Mouse (Mus musculus) layer of hippocampus, adult 2 months (tissue): ENCODE measurements around the gene Nudt3. TPM values are rescaled to one million over a fixed set of nuclear protein-coding genes. Genes with fewer than 3 reads are reported as not detected.

Source experiments
- DNase-seq, 2 experiments: peaks; one replicate each; pipeline ENCODE4 v3.0.0; 2022; ENCODE audit warnings: low spot score in 2 of 2
- H3K27ac ChIP-seq: fragments of 200-600 bp; 2 replicates; pipeline ENCODE4 v1.8.1; 2022
- H3K4me3 ChIP-seq: fragments of 200-600 bp; 2 replicates; pipeline ENCODE4 v1.8.1; 2022; ENCODE audit warnings: mild to moderate bottlenecking
- CTCF ChIP-seq: fragments of 200-600 bp; conservative IDR thresholded peaks from 2 replicates; pipeline ENCODE4 v1.8.1; 2022; ENCODE audit warnings: antibody characterized with exemption, mild to moderate bottlenecking, moderate library complexity
- total RNA-seq, 2 experiments: library from RNA; stranded (reverse); gene quantifications; 2 replicates each; pipeline ENCODE4 v1.2.3; 2021

The Nudt3 gene
- total RNA-seq, 2 experiments from 2014 or later = 462 to 510 TPM

DNA sequence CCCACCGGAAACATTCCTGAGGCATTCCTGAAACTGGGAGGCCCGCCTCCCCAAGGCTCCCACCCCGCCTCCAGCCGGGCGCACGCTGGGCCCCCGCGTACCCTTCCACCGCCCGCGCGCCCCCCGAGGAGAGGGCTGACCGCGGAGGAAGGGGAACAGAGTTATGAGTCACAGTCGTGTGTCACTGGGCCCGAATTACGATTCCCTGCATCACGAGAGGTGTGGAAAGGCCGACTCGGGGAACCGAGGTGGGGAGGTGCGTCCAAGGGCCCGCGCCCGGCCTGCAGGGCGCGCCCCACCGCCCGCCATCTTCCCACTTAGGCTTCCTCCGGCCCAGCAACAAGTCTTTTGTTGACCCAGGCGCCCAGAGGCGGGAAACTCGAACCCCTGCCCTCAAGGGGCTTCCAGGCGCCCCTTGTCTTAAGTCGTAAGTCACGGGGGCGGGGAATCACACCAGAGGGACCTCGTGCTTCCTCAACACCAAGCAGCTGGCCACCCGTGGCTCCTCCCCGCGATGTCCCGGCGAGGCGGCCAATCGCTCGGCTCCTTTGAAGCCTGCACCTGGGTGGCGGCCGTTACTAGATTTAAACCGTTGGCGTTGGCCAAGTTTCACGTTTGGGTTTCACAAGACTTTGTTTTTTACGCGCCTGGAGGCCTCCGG, 67.7 kb downstream of the Nudt3 start:
- peak overlapping the region; percentile 93 for H3K27ac ChIP-seq
- DNase-seq = no peak
- H3K4me3 ChIP-seq = peak overlapping the region; percentile 93
- TF ChIP-seq CTCF = no peak

DNA sequence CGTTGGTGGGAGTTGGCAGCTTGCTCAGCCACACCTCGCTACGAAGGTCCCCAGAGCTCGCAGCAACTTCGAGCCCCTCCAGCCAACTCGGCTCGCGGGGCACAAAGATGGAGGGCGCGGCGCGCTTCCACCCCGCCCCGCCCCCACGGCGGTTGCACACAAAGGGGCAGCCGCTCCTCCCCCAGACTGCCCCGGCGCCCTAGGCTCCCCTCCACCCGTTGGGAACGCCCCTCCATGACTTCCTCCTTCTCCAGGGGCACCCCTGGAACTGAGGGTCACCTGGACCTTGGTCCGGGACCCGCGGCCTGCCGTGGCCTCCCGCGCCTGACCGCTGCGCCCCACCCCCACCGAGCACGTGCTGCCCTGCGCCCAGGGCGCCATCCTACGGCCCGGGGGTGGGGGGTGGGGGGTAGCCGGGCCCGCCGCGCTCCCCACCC, 68.2 kb downstream of the Nudt3 start:
- H3K27ac ChIP-seq = no peak overlapping the region
- H3K4me3 ChIP-seq = peak overlapping the region; percentile 93; the same call in 1 of the 2 replicates
- no peak for TF ChIP-seq CTCF
- no peak for DNase-seq

DNA sequence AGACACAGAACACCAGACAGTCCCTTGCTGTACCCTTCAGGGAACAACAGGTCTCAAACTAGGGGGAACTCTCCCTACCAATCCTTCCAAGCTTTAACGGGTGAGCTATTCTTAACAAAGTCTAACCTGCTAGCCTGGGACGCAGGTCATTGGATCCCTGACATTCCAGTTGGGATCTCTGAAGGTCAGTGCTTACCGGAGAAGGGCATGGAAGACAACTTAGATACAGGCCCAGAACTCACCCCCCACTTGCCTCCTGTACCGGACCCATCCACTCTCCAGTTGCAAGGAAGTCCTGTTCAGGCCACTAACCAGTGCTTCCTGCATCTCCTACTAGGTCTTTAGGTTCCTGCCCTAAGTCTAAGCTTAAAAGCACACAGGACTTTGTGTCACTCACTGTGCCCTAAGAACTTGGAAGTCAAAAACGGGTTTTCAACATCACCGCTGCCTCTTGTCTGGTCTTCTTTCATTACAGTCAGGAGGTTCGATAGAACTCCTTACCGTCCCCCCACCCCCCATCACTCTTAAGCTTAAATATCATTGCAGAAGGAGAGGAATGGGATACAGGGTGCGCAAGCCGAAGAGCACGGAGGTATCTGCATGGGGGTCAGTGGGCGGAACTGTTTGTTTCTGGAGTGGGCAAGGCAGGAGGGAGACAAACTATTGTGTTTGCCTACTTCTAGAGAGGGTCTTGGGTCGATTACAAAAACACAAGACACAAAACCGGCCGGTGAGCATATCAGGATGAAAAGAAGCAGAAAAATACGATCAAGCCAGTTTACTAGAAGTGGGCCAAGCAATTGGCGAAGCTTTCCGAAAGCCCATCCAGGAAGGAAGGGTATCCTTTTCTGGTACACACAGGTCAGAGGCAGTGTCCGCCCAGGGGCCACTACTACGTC, 69.0 kb downstream of the Nudt3 start:
- Histone ChIP-seq H3K4me3 (no peak overlapping the region), H3K27ac (no peak overlapping the region)
- DNase-seq = no peak
- no peak for TF ChIP-seq CTCF

DNA sequence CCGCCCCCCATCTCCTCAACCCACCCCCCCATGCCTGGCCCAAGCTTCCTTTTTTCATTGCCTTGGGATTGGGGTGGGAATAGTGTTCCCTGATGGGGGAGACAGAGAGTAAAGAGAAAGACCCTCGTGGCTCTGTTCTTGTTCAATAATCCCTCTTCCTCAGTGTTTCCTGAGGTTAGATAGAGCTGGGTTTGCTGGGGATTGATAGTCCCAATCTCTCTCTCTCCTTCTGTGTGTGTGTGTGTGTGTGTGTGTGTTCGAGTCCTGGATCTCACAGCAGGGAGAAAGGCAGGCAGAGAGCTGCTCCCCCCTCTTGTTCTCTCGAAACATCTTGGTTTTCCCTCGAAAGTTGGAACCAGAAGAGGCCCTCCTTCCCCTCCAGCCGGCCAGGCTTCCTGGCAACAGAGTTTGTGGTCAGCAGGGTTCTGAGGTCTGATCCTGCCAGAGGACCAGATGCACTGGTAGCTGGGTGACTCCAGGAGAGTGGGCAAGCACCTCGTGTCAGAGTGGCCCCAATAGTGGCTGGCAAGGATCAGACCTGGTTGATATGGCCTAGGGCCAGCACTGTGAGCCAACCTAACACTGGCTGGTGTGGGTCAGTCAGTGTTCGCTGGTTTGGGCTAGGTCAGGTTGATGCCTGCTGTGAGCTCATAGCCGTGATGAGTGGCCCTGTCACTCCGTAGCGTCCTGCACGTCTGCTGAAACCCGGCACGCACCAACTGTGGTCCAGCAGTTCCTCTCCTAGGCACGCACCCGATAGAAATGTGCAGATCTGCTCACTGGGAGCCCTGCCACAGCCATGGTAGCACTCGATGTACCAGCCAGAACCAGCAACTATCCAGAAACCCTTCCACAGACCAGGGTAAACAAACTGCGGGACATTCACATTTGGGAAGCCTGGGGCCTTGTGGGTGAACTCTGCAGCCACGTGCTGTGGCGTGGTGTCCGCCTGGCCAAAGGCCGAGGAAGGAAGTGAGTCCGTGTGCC, 70.8 kb downstream of the Nudt3 start:
- H3K4me3 ChIP-seq = no peak overlapping the region
- DNase-seq = no peak
- no peak for TF ChIP-seq CTCF
- H3K27ac ChIP-seq = peak overlapping the region; percentile 48; the same call in 1 of the 2 replicates

DNA sequence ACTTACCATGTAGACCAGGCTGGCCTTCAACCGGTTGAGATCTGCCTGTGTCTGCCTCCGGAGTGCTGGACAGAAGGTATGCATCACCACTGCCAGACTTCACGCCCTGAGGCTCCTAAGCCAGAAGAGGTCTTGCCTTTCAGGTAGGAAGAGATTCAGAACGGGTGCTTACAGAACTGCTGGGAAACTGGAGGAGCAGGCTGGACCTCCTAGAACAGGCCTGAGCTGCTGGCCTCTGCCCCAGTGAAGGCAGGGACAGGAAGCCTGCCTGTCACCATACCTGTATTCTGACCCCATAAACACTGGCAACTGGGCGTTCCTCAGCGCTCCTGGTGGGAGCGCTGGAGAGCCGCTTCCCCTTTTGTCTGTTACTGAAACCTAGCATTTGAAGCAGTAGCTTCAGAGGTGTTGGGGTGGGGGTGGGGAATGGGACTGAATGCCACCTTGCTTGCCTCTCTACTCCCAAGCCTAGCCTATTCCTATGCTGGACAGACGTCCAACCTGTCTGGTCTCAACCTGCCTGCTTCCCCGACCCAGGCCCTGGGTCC, 71.8 kb downstream of the Nudt3 start:
- Histone ChIP-seq H3K4me3 (no peak overlapping the region), H3K27ac (no peak overlapping the region)
- DNase-seq = no peak
- TF ChIP-seq CTCF = no peak

DNA sequence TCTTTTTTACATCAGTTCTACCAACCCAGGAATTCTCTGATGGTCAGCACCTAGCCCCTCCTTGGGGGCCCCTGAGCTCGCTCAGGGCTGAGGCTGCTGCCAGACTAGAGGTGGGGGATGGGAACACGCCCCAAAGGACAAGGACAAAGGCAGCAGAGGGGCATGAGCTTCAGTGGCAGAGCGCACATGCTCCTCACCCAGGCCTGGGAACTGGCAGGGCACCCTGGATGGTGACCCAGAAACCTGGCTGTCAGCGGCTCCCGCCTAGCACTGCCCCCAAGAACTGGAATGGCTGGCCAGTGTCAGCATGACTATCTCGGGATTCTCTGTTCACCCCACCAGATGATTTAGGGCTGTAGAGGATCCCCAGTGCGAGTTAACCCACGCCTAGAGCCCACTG, 74.1 kb downstream of the Nudt3 start:
- DNase-seq = no peak
- no peak for TF ChIP-seq CTCF
- H3K27ac ChIP-seq = peak overlapping the region; percentile 65
- H3K4me3 ChIP-seq = no peak overlapping the region

DNA sequence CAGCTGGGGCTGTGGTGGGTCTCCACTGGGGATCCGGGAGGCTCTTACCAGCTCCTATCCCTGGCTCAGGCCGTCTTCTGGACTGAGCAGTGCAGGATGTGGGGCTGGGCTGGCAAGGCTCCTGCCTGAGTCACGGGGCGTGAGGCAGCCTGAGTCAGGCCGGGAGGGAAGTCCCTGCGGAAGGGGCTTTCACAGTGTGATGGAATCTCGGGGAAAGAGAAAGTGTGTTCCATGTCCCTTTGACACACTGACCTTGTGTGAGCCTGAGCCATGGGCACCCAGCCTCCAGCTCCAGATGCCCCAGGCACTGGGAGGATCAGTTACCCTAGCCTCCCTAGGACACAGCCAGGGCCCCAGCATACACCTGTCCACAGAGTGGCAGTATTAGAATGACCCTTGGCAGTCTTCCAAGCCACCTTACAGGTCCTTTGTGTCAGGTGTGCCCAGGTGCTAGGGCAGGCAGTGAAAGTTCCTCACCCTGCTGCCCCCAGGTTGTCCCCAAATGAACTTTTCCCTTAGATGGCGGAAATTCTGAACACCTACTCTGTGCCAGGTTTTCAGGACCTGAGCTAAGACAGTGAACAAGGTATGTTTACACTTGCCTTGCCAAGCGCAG, 75.9 kb downstream of the Nudt3 start:
- no peak for DNase-seq
- no peak overlapping the region for H3K27ac ChIP-seq
- no peak for TF ChIP-seq CTCF
- no peak overlapping the region for H3K4me3 ChIP-seq

DNA sequence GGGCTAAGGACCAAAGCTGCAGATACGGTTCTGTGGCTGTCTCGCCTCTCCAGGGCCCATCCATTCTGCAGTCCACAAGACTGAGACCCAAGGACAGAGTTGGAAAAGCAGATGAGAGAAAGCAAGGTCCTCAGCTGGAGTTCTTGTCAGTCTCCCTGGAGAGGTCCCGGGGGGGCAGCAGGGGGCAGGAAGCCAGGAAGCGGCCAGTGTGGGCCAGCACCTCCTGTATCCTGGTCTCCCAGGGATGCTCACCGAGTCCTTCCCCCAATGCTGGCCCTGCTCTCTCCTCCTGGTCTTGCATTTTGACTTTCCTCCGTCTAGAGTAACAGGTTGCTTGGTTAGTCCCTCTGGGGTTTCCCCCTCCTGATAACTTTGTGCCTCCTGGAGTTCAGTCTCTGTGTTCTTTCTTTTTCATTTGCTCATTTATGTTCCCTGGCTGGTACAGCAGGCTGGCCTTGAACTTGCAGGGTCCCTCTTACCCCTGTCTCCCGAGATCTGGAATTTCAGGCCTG, 76.7 kb downstream of the Nudt3 start:
- no peak for TF ChIP-seq CTCF

DNA sequence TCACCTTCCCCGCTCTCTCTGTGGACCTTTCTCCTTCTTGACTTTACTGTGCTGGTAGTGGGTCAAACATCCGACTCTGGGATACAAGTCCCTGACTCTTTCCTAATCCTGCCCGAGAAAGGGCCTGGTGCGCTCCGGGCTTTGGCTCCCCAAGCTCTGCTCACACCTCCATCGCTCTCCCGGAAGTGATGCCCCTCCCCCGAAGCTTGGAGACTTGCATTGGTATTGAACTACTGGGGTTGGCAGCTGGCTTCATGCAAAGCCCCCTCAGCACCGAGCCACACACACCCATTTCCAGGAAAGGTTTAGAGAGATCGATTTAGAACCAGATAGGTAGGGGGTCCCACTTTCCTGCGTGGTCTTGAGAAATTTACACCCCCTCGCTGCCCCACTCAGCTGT, 77.3 kb downstream of the Nudt3 start:
- no peak for DNase-seq
- H3K27ac ChIP-seq = no peak overlapping the region
- TF ChIP-seq CTCF = no peak
- no peak overlapping the region for H3K4me3 ChIP-seq

More for the DNA sequence above, 76.7 kb downstream of the Nudt3 start:
- Histone ChIP-seq H3K27ac (no peak overlapping the region), H3K4me3 (no peak overlapping the region)
- no peak for DNase-seq

DNA sequence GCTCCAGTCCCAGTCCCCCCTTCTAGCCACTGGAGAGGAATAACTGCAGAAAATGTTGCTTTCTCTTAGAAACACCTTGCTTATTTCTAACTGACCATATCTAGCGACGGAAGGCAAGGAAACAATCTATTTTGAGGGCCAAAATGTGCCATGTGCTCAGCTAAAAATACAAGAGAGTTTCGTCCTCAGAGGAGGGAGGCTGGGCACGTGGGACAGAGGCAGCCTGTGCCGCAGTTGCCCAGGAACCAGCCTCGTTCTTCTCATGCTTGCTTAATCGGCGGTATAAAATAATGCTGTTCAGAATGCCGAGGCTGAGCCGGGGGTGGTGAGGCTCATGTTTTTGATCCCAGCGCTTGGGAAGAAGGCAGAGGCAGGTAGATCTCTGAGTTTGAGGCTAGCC, 78.7 kb downstream of the Nudt3 start:
- Histone ChIP-seq H3K4me3 (no peak overlapping the region), H3K27ac (peak overlapping the region; percentile 43; the same call in 1 of the 2 replicates)
- TF ChIP-seq CTCF = no peak
- DNase-seq = no peak

DNA sequence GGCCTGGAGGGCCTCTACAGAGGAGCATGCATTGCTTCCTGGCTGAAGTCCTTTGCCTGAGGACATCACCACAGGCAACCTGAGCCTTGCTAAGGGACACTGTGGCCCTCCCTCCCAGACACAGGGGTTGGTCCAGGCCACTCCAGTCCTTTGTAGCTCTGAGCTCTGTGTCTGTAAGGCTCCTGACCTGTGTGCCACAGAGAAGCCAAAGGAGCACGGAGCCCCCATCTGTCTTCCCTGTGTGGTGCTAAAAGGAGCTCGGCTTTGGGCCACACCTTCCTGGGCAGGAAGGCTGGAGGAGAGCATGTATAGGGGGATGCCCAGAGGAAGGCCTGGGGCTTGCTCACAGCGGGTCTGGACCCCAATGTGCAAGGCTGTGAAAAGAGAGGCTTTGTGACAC, 81.3 kb downstream of the Nudt3 start:
- no peak for TF ChIP-seq CTCF
- no peak overlapping the region for H3K4me3 ChIP-seq

DNA sequence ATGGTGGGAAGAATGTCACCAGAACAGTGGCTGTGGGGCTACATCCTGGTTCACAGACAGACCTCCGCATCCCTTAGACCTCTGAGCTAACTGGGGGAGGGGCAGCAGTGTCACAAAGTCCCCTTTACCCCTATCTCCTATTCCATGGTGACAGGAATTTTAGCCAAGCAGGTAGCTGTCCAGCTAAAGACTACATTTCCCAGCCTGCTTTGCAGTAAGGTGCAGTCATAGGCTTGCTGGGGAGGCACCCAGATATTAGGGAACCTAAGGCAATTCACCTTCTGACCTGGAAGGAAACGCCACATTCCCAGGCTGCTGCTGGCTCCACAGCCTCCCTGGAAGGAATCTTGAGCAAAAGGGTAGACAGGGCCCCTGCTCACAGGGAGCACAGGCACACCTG, 82.0 kb downstream of the Nudt3 start:
- no peak for DNase-seq
- Histone ChIP-seq H3K4me3 (no peak overlapping the region), H3K27ac (no peak overlapping the region)
- no peak for TF ChIP-seq CTCF

More for the DNA sequence above, 81.3 kb downstream of the Nudt3 start:
- no peak for DNase-seq
- no peak overlapping the region for H3K27ac ChIP-seq
